23 mouse cellular contexts compared by ENCODE assay signal in genomic region chr7:12734904-12735303, GRCm38 (mm10). TPM values are rescaled to one million over a fixed set of nuclear protein-coding genes. Genes with fewer than 3 reads are reported as not detected.
"Had no signal": no experiment of that assay in that cellular context is flagged by ENCODE, and none has a peak within 500 bp of the region (broad histone marks: within the 10 kb centered on the region; RNA-seq: fewer than 3 reads in every experiment).

Gene Vmn2r56, minus strand, starts transcription at chr7:12735004.

- H3K4me2 ChIP-seq: neural tube, embryonic 13.5 days; neural tube, embryonic 15.5 days; stomach, embryonic 15.5 days had no signal

- DNase-seq: retina, postnatal 1 day; right cerebral cortex, adult 18-20 months; right cerebral cortex, postnatal 14 days; right cerebral cortex, postnatal 25 days; right cerebral cortex, postnatal 4 days; spleen, adult 18-20 months; thymus, adult 18-20 months; thymus, adult 2 months; thymus, postnatal 14 days; thymus, postnatal 25 days; thymus, postnatal 36 days; thymus, postnatal 4 days had no signal

- H3K27ac ChIP-seq: neural tube, embryonic 13.5 days; neural tube, embryonic 15.5 days; stomach, embryonic 15.5 days; stomach, postnatal 0 days had no signal

- H3K9me3 ChIP-seq: neural tube, embryonic 15.5 days; stomach, embryonic 15.5 days had no signal

- H3K9ac ChIP-seq: neural tube, embryonic 13.5 days; neural tube, embryonic 15.5 days; stomach, embryonic 15.5 days had no signal

- H3K4me1 ChIP-seq: neural tube, embryonic 13.5 days; neural tube, embryonic 15.5 days; stomach, embryonic 15.5 days had no signal

- H3K4me3 ChIP-seq: neural tube, embryonic 13.5 days; neural tube, embryonic 15.5 days; stomach, embryonic 15.5 days had no signal

- H3K27me3 ChIP-seq: neural tube, embryonic 13.5 days; neural tube, embryonic 15.5 days; stomach, embryonic 15.5 days had no signal

- H3K36me3 ChIP-seq: neural tube, embryonic 13.5 days; neural tube, embryonic 15.5 days; stomach, embryonic 15.5 days had no signal

RNA-seq across cellular contexts. Expression of gene Vmn2r56, which starts in this region (rescaled TPM):
- polyA plus RNA-seq: neural tube, embryonic 13.5 days; neural tube, embryonic 15.5 days; small intestine, adult 2 months; spleen, adult 2 months; stomach, embryonic 14.5 days; stomach, embryonic 15.5 days; stomach, embryonic 16.5 days; stomach, postnatal 0 days; testis, adult 2 months; thymus, adult 2 months; thymus, postnatal 0 days; urinary bladder, adult 2 months had no signal
